Mouse (Mus musculus) MEL (cell line): ENCODE data around the gene Rbm33. TPM values are rescaled to one million over a fixed set of nuclear protein-coding genes. Genes with fewer than 3 reads are reported as not detected.
A peak's percentile ranks its signal among the peaks of the same experiment; 100 is the strongest.

Source experiments
- DNase-seq: peaks from one replicate; pipeline ENCODE4 v3.0.0; 2011; ENCODE audit warnings: low read depth, low spot score
- H3K27ac ChIP-seq: 2 replicates; pipeline ENCODE4 v1.5.1; 2012; ENCODE audit warnings: low read depth, mild to moderate bottlenecking, control low read depth, low read length, moderate library complexity; ENCODE audit not compliant: control insufficient read depth
- H3K27me3 ChIP-seq, 2 experiments: fragments of 150-350 bp in 1 of 2; sonication (generic) in 1 of 2; 2 replicates each; pipeline ENCODE4 v1.6.1; 2012; ENCODE audit warnings: low read length in 2 of 2, mild to moderate bottlenecking in 2 of 2, improper control_type of control experiment in 1 of 2, moderate library complexity in 1 of 2; ENCODE audit not compliant: insufficient read depth in 2 of 2, control insufficient read depth in 1 of 2
- H3K36me3 ChIP-seq, 2 experiments: 2 replicates each; pipeline ENCODE4 v1.6.1; 2012 to 2014; ENCODE audit warnings: low read length in 2 of 2, improper control_type of control experiment in 1 of 2, inconsistent platforms in 1 of 2, mild to moderate bottlenecking in 1 of 2; ENCODE audit not compliant: insufficient read depth in 2 of 2, control insufficient read depth in 1 of 2
- H3K4me1 ChIP-seq, 2 experiments: fragments of 150-350 bp in 1 of 2; sonication (generic) in 1 of 2; 2 replicates each; pipeline ENCODE4 v1.6.1; 2012; ENCODE audit warnings: low read length in 2 of 2, improper control_type of control experiment in 1 of 2, mild to moderate bottlenecking in 1 of 2; ENCODE audit not compliant: insufficient read depth in 2 of 2, control insufficient read depth in 1 of 2
- H3K4me3 ChIP-seq, 2 experiments: fragments of 150-350 bp in 1 of 2; sonication (generic) in 1 of 2; 2 replicates each; pipeline ENCODE4 v1.5.1; 2012; ENCODE audit warnings: low read depth in 2 of 2, low read length in 2 of 2, mild to moderate bottlenecking in 2 of 2, moderate library complexity in 2 of 2, control low read depth in 1 of 2, improper control_type of control experiment in 1 of 2; ENCODE audit not compliant: control insufficient read depth in 1 of 2, insufficient read depth in 1 of 2
- H3K79me2 ChIP-seq: 2 replicates; pipeline ENCODE4 v1.6.1; 2012; ENCODE audit warnings: mild to moderate bottlenecking, low read length, moderate library complexity; ENCODE audit not compliant: control insufficient read depth, poor library complexity, insufficient read depth
- H3K9ac ChIP-seq: 2 replicates; pipeline ENCODE4 v1.6.1; 2012; ENCODE audit warnings: low read depth, mild to moderate bottlenecking, control low read depth, low read length, moderate library complexity; ENCODE audit not compliant: control insufficient read depth, poor library complexity, severe bottlenecking
- H3K9me3 ChIP-seq: fragments of 150-350 bp; sonication (generic); replicated peaks from 2 replicates; pipeline ENCODE4 v1.6.1; 2012; ENCODE audit warnings: mild to moderate bottlenecking, low read length, improper control_type of control experiment, moderate library complexity; ENCODE audit not compliant: insufficient read depth
- CHD1 ChIP-seq: IDR thresholded peaks from 2 replicates; pipeline ENCODE4 v1.6.1; 2012; ENCODE audit warnings: low read depth, mild to moderate bottlenecking, inconsistent platforms, low read length, improper control_type of control experiment
- CHD2 ChIP-seq: IDR thresholded peaks from 2 replicates; pipeline ENCODE4 v1.6.1; 2011; ENCODE audit warnings: low read length, improper control_type of control experiment
- CTCF ChIP-seq, 3 experiments: IDR thresholded peaks in 2 of 3; conservative IDR thresholded peaks in 1 of 3; 2 replicates each; pipeline ENCODE4 v1.5.1; 2011 to 2012; ENCODE audit warnings: low read length in 3 of 3, low read depth in 2 of 3, mild to moderate bottlenecking in 2 of 3, improper control_type of control experiment in 1 of 3, inconsistent platforms in 1 of 3, mixed read lengths in 1 of 3, moderate library complexity in 1 of 3; ENCODE audit not compliant: control insufficient read depth in 1 of 3, insufficient read depth in 1 of 3, poor library complexity in 1 of 3, severe bottlenecking in 1 of 3
- E2F4 ChIP-seq: IDR thresholded peaks from 2 replicates; pipeline ENCODE4 v1.6.1; 2011; ENCODE audit warnings: low read depth, low read length, improper control_type of control experiment, borderline replicate concordance
- ELF1 ChIP-seq: IDR thresholded peaks from 2 replicates; pipeline ENCODE4 v1.6.1; 2014; ENCODE audit warnings: low read depth, mild to moderate bottlenecking, inconsistent platforms, low read length, improper control_type of control experiment, moderate library complexity
- EP300 ChIP-seq, 2 experiments: IDR thresholded peaks; 2 replicates each; pipeline ENCODE4 v1.6.1; 2011; ENCODE audit warnings: improper control_type of control experiment in 2 of 2, low read length in 2 of 2, low read depth in 1 of 2, mild to moderate bottlenecking in 1 of 2
- ETS1 ChIP-seq: IDR thresholded peaks from 2 replicates; pipeline ENCODE4 v1.6.1; 2012; ENCODE audit warnings: low read depth, mild to moderate bottlenecking, inconsistent platforms, low read length, improper control_type of control experiment, moderate library complexity
- GATA1 ChIP-seq: IDR thresholded peaks from 2 replicates; pipeline ENCODE4 v1.6.1; 2011; ENCODE audit warnings: low read depth, low read length, improper control_type of control experiment
- HCFC1 ChIP-seq: IDR thresholded peaks from 2 replicates; pipeline ENCODE4 v1.6.1; 2012; ENCODE audit warnings: low read depth, mild to moderate bottlenecking, inconsistent platforms, low read length, improper control_type of control experiment, moderate library complexity
- JUND ChIP-seq: IDR thresholded peaks from 2 replicates; pipeline ENCODE4 v1.6.1; 2011; ENCODE audit warnings: low read depth, mild to moderate bottlenecking, improper control_type of control experiment, low read length
- MAX ChIP-seq: IDR thresholded peaks from 2 replicates; pipeline ENCODE4 v1.6.1; 2011; ENCODE audit warnings: low read length, improper control_type of control experiment
- MXI1 ChIP-seq: IDR thresholded peaks from 2 replicates; pipeline ENCODE4 v1.6.1; 2011; ENCODE audit warnings: mild to moderate bottlenecking, low read depth, low read length, improper control_type of control experiment
- MYB ChIP-seq: IDR thresholded peaks from 2 replicates; pipeline ENCODE4 v1.6.1; 2011; ENCODE audit warnings: mild to moderate bottlenecking, low read depth, low read length, improper control_type of control experiment
- MYC ChIP-seq: IDR thresholded peaks from 2 replicates; pipeline ENCODE4 v1.6.1; 2011; ENCODE audit warnings: low read depth, mild to moderate bottlenecking, low read length, improper control_type of control experiment, moderate library complexity
- NELFE ChIP-seq: IDR thresholded peaks from 2 replicates; pipeline ENCODE4 v1.6.1; 2011; ENCODE audit warnings: low read depth, low read length, improper control_type of control experiment
- NRF1 ChIP-seq: IDR thresholded peaks from 2 replicates; pipeline ENCODE4 v1.6.1; 2014; ENCODE audit warnings: low read depth, mild to moderate bottlenecking, inconsistent platforms, low read length, improper control_type of control experiment, moderate library complexity; ENCODE audit not compliant: poor library complexity, insufficient read depth, severe bottlenecking
- POLR2A ChIP-seq, 2 experiments: IDR thresholded peaks; 2 replicates each; pipeline ENCODE4 v1.6.1; 2011 to 2012; ENCODE audit warnings: low read length in 2 of 2, mild to moderate bottlenecking in 2 of 2, control low read depth in 1 of 2, improper control_type of control experiment in 1 of 2, low read depth in 1 of 2, moderate library complexity in 1 of 2; ENCODE audit not compliant: control insufficient read depth in 1 of 2, insufficient read depth in 1 of 2, poor library complexity in 1 of 2
- POLR2AphosphoS2 ChIP-seq: IDR thresholded peaks from 2 replicates; pipeline ENCODE4 v1.6.1; 2011; ENCODE audit warnings: low read length, improper control_type of control experiment
- POLR2AphosphoS5 ChIP-seq: IDR thresholded peaks from 2 replicates; pipeline ENCODE4 v1.6.1; 2012; ENCODE audit warnings: low read depth, borderline replicate concordance, mild to moderate bottlenecking, inconsistent platforms, low read length, moderate library complexity, mixed read lengths
- RAD21 ChIP-seq: IDR thresholded peaks from 2 replicates; pipeline ENCODE4 v1.6.1; 2011; ENCODE audit warnings: mild to moderate bottlenecking, low read depth, low read length, improper control_type of control experiment
- SIN3A ChIP-seq: IDR thresholded peaks from 2 replicates; pipeline ENCODE4 v1.6.1; 2012; ENCODE audit warnings: low read length, improper control_type of control experiment, inconsistent platforms
- SMC3 ChIP-seq: IDR thresholded peaks from 2 replicates; pipeline ENCODE4 v1.6.1; 2011; ENCODE audit warnings: low read depth, low read length, improper control_type of control experiment
- TAL1 ChIP-seq: IDR thresholded peaks from 2 replicates; pipeline ENCODE4 v1.6.1; 2012; ENCODE audit warnings: mild to moderate bottlenecking, inconsistent platforms, low read length, moderate library complexity, mixed read lengths
- TBP ChIP-seq: IDR thresholded peaks from 2 replicates; pipeline ENCODE4 v1.8.0; 2011; ENCODE audit warnings: low read depth, low read length, improper control_type of control experiment
- TCF12 ChIP-seq: IDR thresholded peaks from 2 replicates; pipeline ENCODE4 v1.6.1; 2014; ENCODE audit warnings: low read depth, mild to moderate bottlenecking, inconsistent platforms, low read length, improper control_type of control experiment, moderate library complexity
- UBTF ChIP-seq: IDR thresholded peaks from 2 replicates; pipeline ENCODE4 v1.6.1; 2012; ENCODE audit warnings: low read depth, mild to moderate bottlenecking, inconsistent platforms, low read length, improper control_type of control experiment, moderate library complexity, borderline replicate concordance; ENCODE audit not compliant: insufficient read depth
- USF2 ChIP-seq, 2 experiments: IDR thresholded peaks; 2 replicates each; pipeline ENCODE4 v1.6.1; 2011 to 2012; ENCODE audit warnings: improper control_type of control experiment in 2 of 2, low read length in 2 of 2, borderline replicate concordance in 1 of 2, inconsistent platforms in 1 of 2, low read depth in 1 of 2, mild to moderate bottlenecking in 1 of 2; ENCODE audit not compliant: insufficient read depth in 1 of 2
- ZC3H11A ChIP-seq: IDR thresholded peaks from 2 replicates; pipeline ENCODE4 v1.6.1; 2012; ENCODE audit warnings: low read depth, mild to moderate bottlenecking, inconsistent platforms, low read length, improper control_type of control experiment
- ZKSCAN1 ChIP-seq: IDR thresholded peaks from 2 replicates; pipeline ENCODE4 v1.6.1; 2012; ENCODE audit warnings: low read depth, mild to moderate bottlenecking, inconsistent platforms, low read length, improper control_type of control experiment, moderate library complexity
- ZMIZ1 ChIP-seq: IDR thresholded peaks from 2 replicates; pipeline ENCODE4 v1.6.1; 2012; ENCODE audit warnings: low read depth, mild to moderate bottlenecking, inconsistent platforms, low read length, improper control_type of control experiment, moderate library complexity
- polyA plus RNA-seq, 2 experiments: library from polyadenylated mRNA; stranded (reverse) in 1 of 2; unstranded in 1 of 2; fragments of >175 nt in 1 of 2; fragments of >200 nt in 1 of 2; gene quantifications; 2 replicates each; pipeline versions ENCODE4 v1.2.1 to v1.2.4; 2012; ENCODE audit warnings: low replicate concordance in 2 of 2, low read depth in 1 of 2; ENCODE audit not compliant: insufficient read length in 2 of 2, insufficient read depth in 1 of 2, missing spikeins in 1 of 2
- total RNA-seq: library from RNA; depleted of rRNA; stranded (reverse); fragments of 300-350 nt; gene quantifications from 2 replicates; pipeline ENCODE4 v1.2.3, GENCODE M21; 2012; rRNA removed

Gene Rbm33
- total RNA-seq (14.6 and 21.8 TPM in 2 replicates), polyA plus RNA-seq (10 to 100 TPM in 1 of 2 experiments, not detected in 1; 60.3 TPM)

DNA sequence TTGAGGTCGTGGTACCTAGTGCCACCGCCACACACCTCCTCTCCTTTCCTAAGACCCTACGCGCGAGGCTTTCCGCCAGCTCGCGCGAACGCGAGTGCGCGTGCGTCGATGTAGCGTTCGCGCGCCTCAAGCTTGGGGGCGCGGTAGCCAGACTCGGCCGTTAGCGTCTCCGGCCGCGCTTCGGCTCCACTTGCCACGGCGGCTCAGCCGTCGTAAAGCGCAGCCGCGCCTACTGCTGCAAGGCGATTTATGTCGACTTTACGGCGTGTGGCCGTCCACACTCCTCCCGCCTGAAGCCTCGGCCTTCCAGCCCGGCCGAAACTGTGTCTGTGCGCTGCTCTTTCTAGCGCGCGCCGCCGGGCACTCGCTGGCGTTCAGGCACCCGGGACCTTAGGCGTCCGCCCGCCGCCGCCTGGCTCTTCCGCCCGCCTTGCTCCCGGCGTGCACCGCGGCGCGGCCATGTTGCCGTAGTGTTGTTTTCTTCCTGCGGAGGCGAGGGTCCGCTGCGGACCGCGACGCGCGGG is at the start of gene Rbm33:
Gene Rbm33 (plus strand): TSS at position 400 of the 524 bp plus-strand sequence.
- Histone ChIP-seq H3K4me3 (peak within 1 kb of the TSS; percentile 65 to 95), H3K36me3 (peaks cover 1 to 45% of the 10 kb centered on the region in 2 experiments; a peak in 2 of 4 replicates), H3K27me3 (no peaks in the 10 kb centered on the region), H3K79me2 (peaks cover 43% of the 10 kb centered on the region), H3K4me1 (peaks cover 18 to 19% of the 10 kb centered on the region in 2 experiments), H3K9me3 (no peaks in the 10 kb centered on the region), H3K9ac (peak within 1 kb of the TSS; percentile 77), H3K27ac (peak within 1 kb of the TSS; percentile 89)
- peak; percentile 45; the same call in 1 of the 2 replicates for TF ChIP-seq MYB
- TF ChIP-seq TBP: peak; percentile 68
- TF ChIP-seq HCFC1: peak; percentile 79
- TF ChIP-seq NELFE: peak; percentile 96
- TF ChIP-seq UBTF: peak; percentile 85; the same call in 1 of the 2 replicates
- peak; percentile 94; the same call in 1 of the 2 replicates for TF ChIP-seq POLR2AphosphoS5
- TF ChIP-seq MAX: peak; percentile 63
- 0 out of 2 replicates have a peak, but pooled peaks have one; percentile 40 for TF ChIP-seq SIN3A
- peak; percentile 81; the same call in 1 of the 2 replicates for TF ChIP-seq E2F4
- peak; percentile 74 for TF ChIP-seq ELF1
- TF ChIP-seq EP300 (IDR thresholded peaks at IDR 0.05; ENCODE audit: low read depth in 1 of 2, low read length in 2 of 2): peak in 1 of 2 experiments; percentile 33; a peak in 1 of 4 replicates
- TF ChIP-seq CTCF (IDR thresholded peaks at IDR 0.05 in 2 of 3, conservative IDR thresholded peaks at IDR 0.05 in 1 of 3; ENCODE audit: control insufficient read depth in 1 of 3, insufficient read depth in 1 of 3, low read depth in 2 of 3, low read length in 3 of 3, poor library complexity in 1 of 3, severe bottlenecking in 1 of 3): no peak
- no peak for TF ChIP-seq RAD21
- no peak for TF ChIP-seq ZKSCAN1
- peak; percentile 46; the same call in 1 of the 2 replicates for TF ChIP-seq ZMIZ1
- TF ChIP-seq JUND: no peak
- TF ChIP-seq MYC: peak; percentile 33; the same call in 1 of the 2 replicates
- TF ChIP-seq POLR2A (IDR thresholded peaks at IDR 0.05; ENCODE audit: control insufficient read depth in 1 of 2, insufficient read depth in 1 of 2, low read depth in 1 of 2, low read length in 2 of 2, poor library complexity in 1 of 2): peak; percentile 98 to 99
- peak; percentile 79 for TF ChIP-seq POLR2AphosphoS2
- TF ChIP-seq CHD1: no peak
- TF ChIP-seq CHD2: no peak
- no peak for TF ChIP-seq ZC3H11A
- TF ChIP-seq SMC3: no peak
- TF ChIP-seq GATA1: no peak
- TF ChIP-seq NRF1: peak; percentile 67
- TF ChIP-seq USF2 (IDR thresholded peaks at IDR 0.05; ENCODE audit: borderline replicate concordance in 1 of 2, insufficient read depth in 1 of 2, low read depth in 1 of 2, low read length in 2 of 2): no peak
- TF ChIP-seq TAL1: no peak
- TF ChIP-seq ETS1: 0 out of 2 replicates have a peak, but pooled peaks have one; percentile 3
- peak; percentile 76; the same call in 1 of the 2 replicates for TF ChIP-seq MXI1
- peak; percentile 35; the same call in 1 of the 2 replicates for TF ChIP-seq TCF12
- DNase-seq: peak; percentile 97
